Mouse (Mus musculus) midbrain, embryonic 13.5 days (tissue): Measurements from ENCODE around the gene Aox4. TPM values are rescaled to one million over a fixed set of nuclear protein-coding genes. Genes with fewer than 3 reads are reported as not detected.

ENCODE experiments used
- ATAC-seq: fragments of 200-750 bp; cut with Nextera tagmentation; 2 replicates; pipeline ENCODE4 v1.8.0; 2017; ENCODE audit warnings: mild to moderate bottlenecking, moderate TSS enrichment, moderate library complexity
- H3K27ac ChIP-seq: fragments of 300-500 bp; sonication (generic); 2 replicates; pipeline ENCODE4 v1.5.1; 2015; ENCODE audit warnings: inconsistent platforms, mild to moderate bottlenecking, moderate library complexity
- H3K27me3 ChIP-seq: fragments of 300-500 bp; sonication (generic); 2 replicates; pipeline ENCODE4 v1.6.1; 2015; ENCODE audit warnings: mild to moderate bottlenecking, inconsistent platforms
- H3K36me3 ChIP-seq: fragments of 300-500 bp; sonication (generic); 2 replicates; pipeline ENCODE4 v1.6.1; 2015; ENCODE audit warnings: mild to moderate bottlenecking, inconsistent platforms
- H3K4me1 ChIP-seq: fragments of 300-500 bp; sonication (generic); replicated peaks from 2 replicates; pipeline ENCODE4 v1.6.1; 2015; ENCODE audit warnings: inconsistent platforms
- H3K4me2 ChIP-seq: fragments of 300-500 bp; sonication (generic); replicated peaks from 2 replicates; pipeline ENCODE4 v1.6.1; 2015; ENCODE audit warnings: moderate library complexity, mild to moderate bottlenecking, inconsistent platforms
- H3K4me3 ChIP-seq: fragments of 300-500 bp; sonication (generic); replicated peaks from 2 replicates; pipeline ENCODE4 v1.5.1; 2015; ENCODE audit warnings: mild to moderate bottlenecking, inconsistent platforms
- H3K9ac ChIP-seq: fragments of 300-500 bp; sonication (generic); replicated peaks from 2 replicates; pipeline ENCODE4 v1.6.1; 2015; ENCODE audit warnings: mild to moderate bottlenecking, inconsistent platforms
- H3K9me3 ChIP-seq: fragments of 300-500 bp; sonication (generic); 2 replicates; pipeline ENCODE4 v1.6.1; 2016; ENCODE audit warnings: mild to moderate bottlenecking, inconsistent platforms
- WGBS: fragments of 180-500 bp; shearing (Covaris S2); methylation state at CpG from one replicate; pipeline ENCODE4 v1.1.7; 2015; 5-methylcytosine and 5-hydroxymethylcytosine counted together
- polyA plus RNA-seq: library from polyadenylated mRNA; unstranded; fragments of >200 nt; fragmentation: Nextera tagmentation; extraction: Ambion mirVana; gene quantifications from 2 replicates; pipeline ENCODE4 v1.2.1, GENCODE M21; 2015

Aox4 gene
- polyA plus RNA-seq, 1 experiment from 2014 or later = 0.19 TPM

DNA sequence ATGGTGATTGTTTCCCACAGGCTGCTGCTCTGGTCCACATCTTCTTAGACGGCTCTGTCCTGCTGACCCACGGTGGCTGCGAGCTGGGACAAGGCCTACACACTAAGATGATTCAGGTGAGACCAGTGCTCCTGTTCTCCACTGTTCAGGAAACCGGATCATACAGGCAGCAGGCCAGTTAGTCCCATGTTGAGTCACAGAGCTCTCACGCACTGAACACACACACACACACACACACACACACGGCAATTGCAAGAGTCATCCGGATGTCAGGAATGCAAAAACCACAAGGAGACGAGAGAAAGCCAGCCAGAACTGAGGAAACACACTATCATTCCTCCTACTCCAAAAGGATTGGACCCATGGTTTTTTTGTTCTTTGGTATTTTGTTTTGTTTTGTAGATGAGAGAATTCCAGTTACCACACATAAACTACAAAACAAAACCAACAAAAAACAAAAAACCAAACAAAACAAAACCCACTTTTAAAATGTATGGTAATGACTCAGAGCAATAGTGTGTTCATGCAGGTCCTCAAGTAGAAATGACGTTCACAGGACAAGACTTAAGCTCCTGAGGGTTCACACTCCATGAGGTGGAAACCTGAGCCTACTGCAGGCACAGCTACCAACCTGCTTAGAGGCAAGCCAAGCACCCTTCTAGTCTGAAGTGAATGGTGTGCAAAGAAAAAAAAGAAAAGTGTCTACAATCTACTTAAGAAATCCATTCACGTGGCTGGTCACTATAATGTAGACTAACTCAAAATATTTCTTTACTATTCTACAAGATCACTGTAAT lies 47.2 kb downstream of the Aox4 start:
- no peak overlapping the region for H3K27ac ChIP-seq
- no peak overlapping the region for H3K4me3 ChIP-seq
- ATAC-seq = no peak
- H3K9me3 ChIP-seq = no peaks in the 10 kb centered on the region
- no peak overlapping the region for H3K4me2 ChIP-seq
- no peak overlapping the region for H3K9ac ChIP-seq
- H3K36me3 ChIP-seq = no peaks in the 10 kb centered on the region
- H3K27me3 ChIP-seq = no peaks in the 10 kb centered on the region
- H3K4me1 ChIP-seq = no peaks in the 10 kb centered on the region
- 87% methylated on average over 10 of the region's 10 CpGs for WGBS

DNA sequence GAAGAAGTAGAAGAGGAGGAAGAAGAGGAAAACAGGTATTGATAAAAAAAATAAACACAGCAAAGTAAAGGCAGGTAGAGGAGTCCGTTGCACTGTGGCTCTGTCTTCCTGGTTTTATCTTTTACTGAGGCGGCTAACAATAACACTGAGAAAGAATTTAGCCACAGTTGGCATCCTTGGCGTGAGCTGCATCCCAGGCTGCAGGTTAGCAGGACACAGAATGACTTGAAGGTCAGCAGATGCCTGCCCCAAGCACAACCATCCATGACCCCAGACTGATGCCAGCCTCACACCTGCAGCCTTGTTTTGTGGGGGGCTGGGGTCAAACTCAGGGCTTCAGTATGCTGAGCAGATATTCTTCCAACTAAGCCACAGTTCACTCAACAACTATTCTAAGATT lies 50.1 kb downstream of the Aox4 start:
- ATAC-seq = no peak
- Histone ChIP-seq H3K9me3 (no peaks in the 10 kb centered on the region), H3K4me1 (no peaks in the 10 kb centered on the region), H3K9ac (no peak overlapping the region), H3K4me3 (no peak overlapping the region), H3K27ac (no peak overlapping the region), H3K4me2 (no peak overlapping the region), H3K27me3 (no peaks in the 10 kb centered on the region), H3K36me3 (no peaks in the 10 kb centered on the region)
- WGBS = 85% methylated on average over 3 of the region's 3 CpGs

DNA sequence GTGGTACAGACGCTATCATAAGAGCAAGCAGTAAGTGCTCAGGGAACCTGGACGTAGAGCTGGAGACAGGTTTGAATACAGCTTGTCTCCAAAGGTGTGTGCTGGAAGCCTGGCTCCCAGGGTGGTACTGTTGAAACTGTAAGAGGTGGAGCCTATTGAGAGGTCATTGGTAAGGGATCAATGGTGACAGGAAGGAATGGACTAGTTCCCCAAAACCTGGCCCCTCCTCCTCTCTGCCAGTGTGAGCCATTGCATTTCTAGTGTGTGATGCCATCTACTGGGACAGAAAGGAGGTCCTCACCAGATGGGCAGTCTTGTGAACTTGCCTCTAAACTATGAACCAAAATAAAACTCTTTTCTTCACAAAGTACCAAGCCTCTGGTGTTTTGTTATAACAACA lies 58.0 kb downstream of the Aox4 start:
- Histone ChIP-seq H3K4me2 (no peak overlapping the region), H3K9me3 (no peaks in the 10 kb centered on the region), H3K4me1 (no peaks in the 10 kb centered on the region), H3K9ac (no peak overlapping the region), H3K36me3 (no peaks in the 10 kb centered on the region), H3K27me3 (no peaks in the 10 kb centered on the region), H3K4me3 (no peak overlapping the region), H3K27ac (no peak overlapping the region)
- no peak for ATAC-seq
- 92% methylated on average over 2 of the region's 2 CpGs for WGBS

DNA sequence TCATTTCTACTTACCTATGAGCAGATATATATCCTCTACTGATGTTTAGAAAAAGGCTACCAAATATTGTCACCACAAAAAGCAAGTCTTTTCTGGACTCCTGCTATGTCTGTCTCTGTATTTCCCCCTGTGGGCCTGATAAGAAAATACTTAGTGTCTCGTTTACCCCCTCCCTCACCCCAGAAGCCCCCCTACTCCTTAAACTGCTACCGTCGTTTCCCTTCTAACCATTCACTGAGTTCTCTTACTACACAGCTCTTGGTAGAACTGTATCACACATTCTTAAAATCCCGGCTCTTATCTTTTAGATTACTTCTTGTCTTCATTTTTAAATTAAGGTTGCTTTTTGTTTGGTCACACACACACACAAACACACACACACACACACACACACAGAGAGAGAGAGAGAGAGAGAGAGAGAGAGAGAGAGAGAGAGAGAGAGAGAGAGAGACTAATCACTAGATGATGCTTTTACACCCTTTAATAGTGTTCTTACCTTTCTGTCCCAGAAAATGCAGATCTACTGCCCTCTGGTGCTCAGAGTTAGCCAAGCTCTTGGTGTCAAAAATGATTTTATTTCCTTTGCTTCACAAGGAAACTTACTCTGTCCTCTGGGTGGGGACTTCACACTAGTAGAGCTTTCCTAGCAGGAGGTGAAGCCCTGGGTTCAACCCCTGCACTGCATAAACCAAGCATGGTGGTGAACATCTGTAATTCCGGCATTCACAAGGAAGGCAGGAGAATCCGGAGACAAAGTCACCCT lies 60.8 kb downstream of the Aox4 start:
- H3K27me3 ChIP-seq = no peaks in the 10 kb centered on the region
- ATAC-seq = peak; percentile 60
- H3K4me3 ChIP-seq = no peak overlapping the region
- 0 out of 2 replicates have a peak, but pooled peaks cover 2% of the 10 kb centered on the region for H3K4me1 ChIP-seq
- no peaks in the 10 kb centered on the region for H3K36me3 ChIP-seq
- no peak overlapping the region for H3K27ac ChIP-seq
- no peak overlapping the region for H3K9ac ChIP-seq
- H3K4me2 ChIP-seq = no peak overlapping the region
- 70% methylated on average over 6 of the region's 6 CpGs for WGBS
- no peaks in the 10 kb centered on the region for H3K9me3 ChIP-seq

DNA sequence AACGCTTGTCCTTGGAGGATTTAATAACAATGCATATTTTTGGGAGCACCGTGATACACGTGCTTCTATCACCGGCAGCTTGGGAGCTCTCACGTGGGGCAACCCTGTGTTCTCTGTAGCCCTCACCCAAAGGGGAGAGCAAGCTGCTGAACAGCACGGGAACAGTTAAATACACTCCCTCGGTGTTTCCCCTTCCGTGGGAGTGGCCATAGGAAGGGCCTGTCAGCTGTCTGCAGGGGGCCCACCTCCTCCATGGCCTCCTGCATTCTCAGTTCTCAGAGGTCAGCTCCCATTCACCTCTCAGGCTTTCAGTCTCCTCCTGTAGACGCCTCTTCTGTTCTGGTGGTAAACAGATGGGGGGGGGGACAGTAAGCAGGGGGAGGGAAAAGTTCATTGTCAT lies 65.7 kb downstream of the Aox4 start:
- no peak overlapping the region for H3K9ac ChIP-seq
- 25% methylated on average over 9 of the region's 9 CpGs for WGBS
- no peak overlapping the region for H3K4me3 ChIP-seq
- no peak overlapping the region for H3K27ac ChIP-seq
- no peaks in the 10 kb centered on the region for H3K27me3 ChIP-seq
- H3K4me2 ChIP-seq = no peak overlapping the region
- ATAC-seq = no peak
- 0 out of 2 replicates have a peak, but pooled peaks cover 3% of the 10 kb centered on the region for H3K4me1 ChIP-seq
- H3K9me3 ChIP-seq = no peaks in the 10 kb centered on the region
- H3K36me3 ChIP-seq = no peaks in the 10 kb centered on the region

DNA sequence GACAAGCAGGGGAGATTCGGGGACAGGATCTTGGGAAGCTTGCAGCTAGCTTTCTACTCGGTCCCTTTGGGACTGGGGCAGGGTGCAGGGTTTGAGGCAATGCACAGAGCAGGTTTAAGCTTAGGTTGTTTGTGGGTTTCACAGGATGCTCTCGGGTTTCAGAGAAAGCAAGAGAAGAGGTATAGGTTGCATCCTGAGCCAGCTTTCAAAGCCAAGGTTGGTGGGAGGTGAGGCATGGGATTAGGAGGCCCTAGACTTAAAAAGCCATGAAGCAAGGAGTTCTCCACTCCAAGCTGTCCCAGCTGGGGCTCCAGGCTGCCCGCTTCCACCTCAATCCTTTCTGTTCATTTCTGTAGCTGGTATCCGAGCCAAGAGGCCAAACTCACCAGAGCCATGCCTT lies 67.8 kb downstream of the Aox4 start, which contains the start of gene Aox2:
Aox2 (plus strand) TSS at position 301 of the 400 bp plus-strand sequence.
- Histone ChIP-seq H3K4me3 (no peak within 1 kb of the TSS), H3K36me3 (no peaks in the 10 kb centered on the region), H3K27ac (no peak within 1 kb of the TSS), H3K4me1 (0 out of 2 replicates have a peak, but pooled peaks cover 7% of the 10 kb centered on the region), H3K27me3 (no peaks in the 10 kb centered on the region), H3K9ac (no peak within 1 kb of the TSS), H3K9me3 (no peaks in the 10 kb centered on the region), H3K4me2 (no peak within 1 kb of the TSS)
- 72% methylated on average over 5 of the region's 5 CpGs for WGBS
- no peak for ATAC-seq

DNA sequence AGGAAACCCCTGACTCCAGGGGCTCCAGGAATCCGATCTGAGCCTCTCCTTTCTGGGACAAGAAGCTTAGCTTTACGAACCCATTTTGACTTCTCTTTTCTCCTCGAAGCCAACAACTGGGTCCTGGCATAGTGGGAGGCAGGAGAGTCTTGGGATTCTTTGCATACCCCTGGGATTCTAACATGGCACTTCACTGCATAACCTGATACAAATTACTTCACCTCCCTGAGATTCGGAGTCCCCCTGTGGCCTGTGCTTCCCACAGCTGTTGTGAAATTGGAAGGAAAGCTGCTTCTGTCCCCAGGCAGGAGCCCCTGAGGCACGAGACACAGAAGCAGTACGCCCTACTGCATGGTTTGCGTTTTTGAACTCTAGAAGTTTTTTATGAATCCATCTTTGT lies 68.3 kb downstream of the Aox4 start:
- 0 out of 2 replicates have a peak, but pooled peaks cover 7% of the 10 kb centered on the region for H3K4me1 ChIP-seq
- H3K4me3 ChIP-seq = no peak overlapping the region
- no peak for ATAC-seq
- no peak overlapping the region for H3K27ac ChIP-seq
- no peaks in the 10 kb centered on the region for H3K27me3 ChIP-seq
- no peaks in the 10 kb centered on the region for H3K36me3 ChIP-seq
- H3K9ac ChIP-seq = no peak overlapping the region
- WGBS = 70% methylated on average over 7 of the region's 7 CpGs
- H3K4me2 ChIP-seq = no peak overlapping the region
- no peaks in the 10 kb centered on the region for H3K9me3 ChIP-seq

DNA sequence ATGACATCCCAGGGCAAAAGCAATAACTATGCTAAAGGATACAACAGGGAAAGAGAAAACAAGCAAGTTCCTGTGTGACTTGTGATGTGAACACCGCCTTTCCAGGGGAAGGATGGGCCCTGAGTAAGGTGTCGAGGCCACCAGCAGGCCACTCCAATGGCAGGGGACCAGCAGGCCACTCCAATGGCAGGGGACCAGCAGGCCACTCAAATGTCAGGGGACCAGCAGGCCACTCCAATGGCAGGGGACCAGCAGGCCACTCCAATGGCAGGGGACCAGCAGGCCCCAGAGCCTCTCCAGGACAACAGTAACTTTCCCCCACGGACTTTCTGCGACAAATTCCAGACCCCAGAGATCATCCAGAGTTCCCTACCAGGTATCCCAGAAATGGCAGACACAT lies 70.2 kb downstream of the Aox4 start:
- Histone ChIP-seq H3K9ac (no peak overlapping the region), H3K4me2 (no peak overlapping the region), H3K27me3 (no peaks in the 10 kb centered on the region), H3K27ac (no peak overlapping the region), H3K9me3 (no peaks in the 10 kb centered on the region), H3K4me3 (no peak overlapping the region), H3K36me3 (no peaks in the 10 kb centered on the region), H3K4me1 (0 out of 2 replicates have a peak, but pooled peaks cover 7% of the 10 kb centered on the region)
- WGBS = 83% methylated on average over 4 of the region's 4 CpGs
- no peak for ATAC-seq

DNA sequence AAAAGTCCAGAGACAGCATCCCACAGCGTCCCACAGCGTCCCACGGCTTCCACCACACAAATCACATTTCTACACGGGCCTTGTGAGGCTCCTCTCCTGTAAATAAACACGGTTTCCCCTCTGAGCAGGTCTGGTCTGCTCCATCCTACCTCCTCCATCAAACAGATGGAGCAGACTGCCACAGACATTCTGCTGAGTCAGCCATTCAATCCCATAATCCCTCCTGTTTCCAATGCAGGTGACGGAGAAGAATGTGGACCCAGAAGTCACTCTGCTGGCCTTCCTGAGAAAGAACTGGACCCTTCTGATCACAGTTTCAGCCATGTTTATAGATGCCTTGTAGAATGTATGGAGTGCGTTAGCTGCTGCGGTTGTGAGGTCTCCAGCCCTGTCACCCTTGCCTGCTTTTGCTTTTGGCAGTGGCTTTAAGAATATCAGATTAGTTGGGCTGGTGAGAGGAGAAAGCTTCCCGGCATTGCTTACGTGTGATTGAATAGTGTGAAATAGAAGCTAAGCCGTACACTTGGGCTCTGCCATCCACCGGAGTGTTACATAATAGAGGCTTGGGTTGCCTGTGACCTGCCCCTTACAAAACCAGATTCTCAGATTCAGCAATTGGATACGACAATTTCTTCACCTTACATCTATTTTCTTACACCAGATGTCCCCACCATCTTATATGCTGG lies 70.9 kb downstream of the Aox4 start:
- WGBS = 75% methylated on average over 13 of the region's 13 CpGs
- H3K9me3 ChIP-seq = no peaks in the 10 kb centered on the region
- H3K9ac ChIP-seq = no peak overlapping the region
- no peak overlapping the region for H3K4me2 ChIP-seq
- H3K27ac ChIP-seq = no peak overlapping the region
- no peak overlapping the region for H3K4me3 ChIP-seq
- 0 out of 2 replicates have a peak, but pooled peaks cover 5% of the 10 kb centered on the region for H3K4me1 ChIP-seq
- no peak for ATAC-seq
- no peaks in the 10 kb centered on the region for H3K36me3 ChIP-seq
- H3K27me3 ChIP-seq = no peaks in the 10 kb centered on the region

DNA sequence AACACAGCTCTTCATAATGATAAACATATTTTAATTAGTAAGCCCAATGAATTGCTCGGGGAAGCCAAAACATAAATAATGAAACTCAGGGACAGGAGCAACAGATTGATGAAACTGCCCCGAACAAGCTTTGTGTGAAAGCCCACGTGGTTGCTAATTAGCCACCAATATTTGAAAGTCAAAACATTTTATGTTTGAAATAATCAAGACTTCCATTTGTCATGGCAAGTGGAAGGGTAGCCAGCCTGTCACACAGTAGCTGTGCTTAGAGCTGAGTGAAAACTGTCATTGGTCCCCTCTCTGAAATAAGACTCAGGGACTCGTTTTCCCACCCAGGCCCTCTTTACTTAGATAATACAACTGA lies 71.4 kb downstream of the Aox4 start:
- Histone ChIP-seq H3K9ac (no peak overlapping the region), H3K27me3 (no peaks in the 10 kb centered on the region), H3K4me2 (no peak overlapping the region), H3K4me1 (0 out of 2 replicates have a peak, but pooled peaks cover 5% of the 10 kb centered on the region), H3K9me3 (no peaks in the 10 kb centered on the region), H3K4me3 (no peak overlapping the region), H3K36me3 (no peaks in the 10 kb centered on the region), H3K27ac (no peak overlapping the region)
- ATAC-seq = no peak
- WGBS = 82% methylated on average over 4 of the region's 4 CpGs

DNA sequence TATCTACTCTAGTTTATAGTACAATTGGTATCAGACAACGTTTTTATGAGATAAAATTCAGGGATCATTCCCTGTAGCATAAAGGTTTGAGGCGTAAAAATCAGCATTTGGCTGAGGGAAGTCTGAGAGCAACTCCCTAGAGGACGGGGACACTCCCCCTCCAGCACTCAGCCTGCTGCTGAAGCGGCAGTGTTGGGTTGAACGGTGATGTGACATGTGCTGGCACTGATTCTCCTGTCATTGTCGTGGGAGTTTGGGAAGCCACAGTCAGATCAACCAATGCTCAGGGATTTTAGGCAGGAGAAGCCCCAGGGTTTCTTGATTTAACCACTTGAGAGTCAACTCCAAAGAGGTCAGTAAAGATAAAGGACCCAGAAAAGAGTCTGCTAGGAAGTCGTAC lies 74.3 kb downstream of the Aox4 start:
- no peak overlapping the region for H3K27ac ChIP-seq
- H3K4me1 ChIP-seq = 0 out of 2 replicates have a peak, but pooled peaks cover 5% of the 10 kb centered on the region
- no peak overlapping the region for H3K4me3 ChIP-seq
- H3K9ac ChIP-seq = no peak overlapping the region
- no peaks in the 10 kb centered on the region for H3K27me3 ChIP-seq
- H3K4me2 ChIP-seq = no peak overlapping the region
- 57% methylated on average over 7 of the region's 7 CpGs for WGBS
- no peaks in the 10 kb centered on the region for H3K36me3 ChIP-seq
- ATAC-seq = no peak
- H3K9me3 ChIP-seq = no peaks in the 10 kb centered on the region

DNA sequence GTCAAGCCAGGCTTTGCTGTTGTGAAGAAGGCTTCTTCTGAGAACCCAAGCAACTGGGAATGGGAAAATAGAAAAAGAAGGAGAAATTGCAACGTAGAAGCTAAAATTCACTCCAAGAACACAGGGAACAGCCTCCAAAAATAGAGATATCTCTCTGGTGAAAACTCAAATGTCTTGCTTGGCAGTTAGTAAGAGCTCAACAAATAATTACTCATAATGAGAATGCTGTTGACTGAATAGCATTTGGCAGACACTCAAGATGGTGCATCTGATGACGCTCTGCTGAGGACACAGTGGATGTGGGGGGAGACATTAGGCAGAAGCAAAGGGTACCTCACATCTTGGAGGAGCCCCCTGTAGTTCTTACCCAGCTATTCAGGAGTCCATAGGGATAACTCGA lies 77.9 kb downstream of the Aox4 start:
- Histone ChIP-seq H3K36me3 (no peaks in the 10 kb centered on the region), H3K27ac (no peak overlapping the region), H3K4me3 (no peak overlapping the region), H3K4me1 (no peaks in the 10 kb centered on the region), H3K4me2 (no peak overlapping the region), H3K9me3 (no peaks in the 10 kb centered on the region), H3K9ac (no peak overlapping the region), H3K27me3 (no peaks in the 10 kb centered on the region)
- ATAC-seq = no peak
- 89% methylated on average over 3 of the region's 3 CpGs for WGBS
